Mouse (Mus musculus): ENCODE measurements around the gene Fam81a.

- TF ChIP-seq CTCF (IDR thresholded peaks at IDR 0.05) (no peak), EP300 (IDR thresholded peaks at IDR 0.05) (no peak)
Observed at GRCm38 (mm10) chr9:70077170-70077569, 65.2 kb downstream of the Fam81a start.
